Mouse (Mus musculus) T-helper 17 cell (primary cell): ENCODE measurements around the gene Insl6.

Experiments
- in situ Hi-C, 2 experiments: fragments of 300-600 bp; cut with MboI, MseI; formaldehyde crosslinking; loops; 1 replicate in 1 of 2; 2 replicates in 1 of 2; pipeline ENCODE4 v1.15.1; 2025; ENCODE audit warnings: high pct_unique_total_duplicates in 2 of 2

The Insl6 gene

DNA sequence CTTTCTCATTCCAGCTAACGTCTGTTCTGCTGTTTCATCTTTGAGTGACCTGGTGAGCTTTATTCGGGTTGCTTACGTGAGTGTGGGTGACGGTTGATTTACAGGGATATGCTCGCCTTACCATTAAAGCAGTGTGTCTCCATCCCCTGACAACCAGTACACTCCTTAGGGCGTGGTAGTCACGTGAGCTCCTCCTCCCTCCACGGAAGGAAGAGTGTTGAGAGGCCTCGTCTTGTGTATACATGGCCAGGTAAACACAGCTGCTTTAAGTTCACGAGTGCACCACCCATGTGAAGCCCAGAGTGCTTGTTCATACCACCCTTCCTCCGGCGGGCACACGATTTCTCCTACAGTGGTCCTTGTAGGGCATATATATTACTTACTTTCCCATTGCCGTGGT lies 33.6 kb downstream of the Insl6 start:
- in situ Hi-C loops: no loop called here

DNA sequence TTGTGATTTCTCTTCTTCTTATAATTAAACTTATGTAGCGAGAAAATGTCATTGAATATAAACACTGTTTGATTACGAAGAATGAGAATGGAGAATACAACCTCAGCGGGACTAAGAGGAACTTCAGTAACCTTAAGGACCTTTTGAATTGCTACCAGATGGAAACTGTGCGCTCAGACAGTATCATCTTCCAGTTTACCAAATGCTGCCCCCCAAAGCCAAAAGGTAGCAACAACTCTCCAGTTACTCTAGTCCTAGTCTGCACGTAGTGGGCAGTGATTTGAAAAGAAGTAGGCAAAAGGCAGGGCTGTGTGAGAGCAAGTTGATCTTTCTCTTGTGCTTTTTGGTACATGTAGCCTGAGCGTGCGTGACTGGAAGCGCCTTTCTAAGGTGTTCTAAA lies 37.3 kb downstream of the Insl6 start:
- in situ Hi-C loops: no loop called here

DNA sequence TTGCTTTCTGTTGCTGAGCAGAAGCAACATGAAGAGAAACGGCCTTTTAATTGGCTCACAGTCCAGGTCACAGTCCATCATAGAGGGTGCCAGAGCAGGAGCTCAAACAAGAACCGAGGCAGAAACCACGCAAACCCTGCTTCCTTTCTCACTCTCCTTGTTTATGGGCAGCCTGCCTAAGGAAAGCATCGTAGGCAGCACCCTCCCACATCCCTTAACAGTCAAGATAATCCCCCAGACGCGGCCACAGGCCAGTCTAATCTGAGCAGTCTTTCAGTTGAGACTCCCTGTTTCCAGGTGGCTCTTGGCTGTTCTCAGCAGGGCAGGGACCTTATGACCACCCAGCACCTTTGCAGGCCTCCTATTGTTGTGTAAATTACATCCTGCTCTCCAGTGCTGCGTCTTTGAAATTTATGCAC lies 39.7 kb downstream of the Insl6 start:
- in situ Hi-C loops: no loop called here

DNA sequence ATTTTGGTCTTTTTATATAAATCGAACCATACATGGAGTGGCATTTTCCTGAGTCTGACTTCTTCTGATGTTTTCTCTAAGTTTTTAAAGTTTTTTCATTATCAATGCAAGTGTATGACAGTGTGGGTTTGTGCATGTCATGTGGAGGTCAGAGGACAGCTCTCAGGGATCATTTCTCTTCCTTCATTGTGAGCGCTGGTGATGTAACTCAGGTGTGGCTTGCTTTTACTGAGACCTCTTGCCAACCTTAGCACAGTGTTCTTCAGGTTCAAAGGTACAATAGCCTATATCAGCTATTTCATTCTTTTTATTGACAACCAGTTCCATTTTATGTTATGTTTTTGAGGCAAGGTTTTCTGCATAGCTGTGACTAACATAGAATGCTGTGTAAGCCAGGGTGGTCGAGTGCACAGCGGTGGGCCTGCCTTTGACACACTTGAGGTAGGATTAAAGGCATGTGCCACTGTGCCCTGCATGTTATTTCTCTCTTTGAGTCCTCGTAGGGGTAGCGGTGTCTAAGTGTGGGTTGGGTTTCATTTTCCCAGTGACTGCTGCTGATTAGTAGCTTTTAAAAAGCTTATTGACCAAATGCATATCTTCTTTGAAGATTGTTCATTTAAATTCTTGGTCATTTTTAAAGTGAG lies 46.1 kb downstream of the Insl6 start:
- in situ Hi-C loops: loop anchor here in 1 of 2 experiments (5.0 kb wide), 1 partner anchor 38 kb away; no protein-coding TSS in a partner anchor

GRCm38 (mm10) chr19:29276414-29276813 lies 48.7 kb downstream of the Insl6 start:
- in situ Hi-C loops: loop anchor here in 1 of 2 experiments (5.0 kb wide), 1 partner anchor 41 kb away; no protein-coding TSS in a partner anchor

DNA sequence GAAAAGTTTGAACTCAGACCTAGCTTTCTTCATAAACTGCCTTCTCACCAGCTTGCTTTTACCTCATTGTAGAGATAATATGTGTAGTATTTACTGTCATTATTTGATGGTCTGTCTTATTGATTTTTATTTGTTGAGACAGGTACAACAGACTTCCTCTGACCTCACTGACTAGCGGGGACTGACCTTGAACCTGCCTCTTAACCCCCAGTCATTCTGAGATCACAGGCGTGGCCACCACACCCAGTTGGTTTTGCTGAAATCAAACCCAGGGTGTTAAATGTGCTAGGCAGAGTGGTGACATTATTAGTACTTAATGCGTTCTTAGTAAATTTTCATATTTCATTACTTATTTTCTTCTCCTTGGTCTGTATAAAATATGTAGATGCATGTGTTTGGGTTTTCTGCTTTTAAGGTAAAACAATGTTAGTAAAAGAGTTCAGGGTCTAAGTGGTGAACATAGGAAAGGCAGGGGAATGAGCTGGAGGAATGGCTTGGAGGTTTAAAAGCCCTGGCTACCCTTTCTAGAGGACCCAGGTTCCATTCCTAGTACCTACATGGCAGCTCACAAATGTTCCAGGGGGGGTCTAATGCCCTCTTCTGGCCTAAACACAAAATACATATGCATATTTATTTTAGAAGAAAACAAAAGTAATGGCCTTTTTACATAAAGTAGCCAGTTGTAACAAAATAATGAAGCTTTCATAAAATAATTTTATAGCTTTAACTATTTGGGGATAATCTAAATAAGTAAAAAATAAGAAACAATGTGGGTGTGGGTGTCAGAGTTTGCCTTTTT lies 52.9 kb downstream of the Insl6 start:
- in situ Hi-C loops: no loop called here
